Comparison of ENCODE assay signal across 10 mouse cellular contexts in genomic region chr1:125542008-125542999, GRCm38 (mm10). TPM values are rescaled to one million over a fixed set of nuclear protein-coding genes. Genes with fewer than 3 reads are reported as not detected.
DNase-seq lines count a peak whose midpoint lies in the region; ATAC-seq and TF ChIP-seq lines count a peak whose summit lies in the region.
"Had no signal": no experiment of that assay in that cellular context is flagged by ENCODE, and none has a peak within 500 bp of the region (broad histone marks: within the 10 kb centered on the region; RNA-seq: fewer than 3 reads in every experiment).

No protein-coding gene starts in this region.

- H3K27ac ChIP-seq in hindbrain, embryonic 16.5 days (ENCODE audit: low read depth, low read length), result peak overlapping the region; percentile 66; the same call in 1 of the 2 replicates
- H3K27ac ChIP-seq in hindbrain, embryonic 11.5 days (ENCODE audit: low read depth, low read length), result no peak overlapping the region
- no peak overlapping the region for H3K27ac ChIP-seq in forebrain, embryonic 16.5 days (ENCODE audit: low read length)
- no peak overlapping the region; the same call in 1 of the 2 replicates for H3K27ac ChIP-seq in kidney, adult 2 months (ENCODE audit: insufficient read depth, low read depth, low read length)
- H3K27ac ChIP-seq: liver, embryonic 15.5 days had no signal

- H3K4me3 ChIP-seq in hindbrain, embryonic 16.5 days (ENCODE audit: low read length), result no peak overlapping the region
- H3K4me3 ChIP-seq in hindbrain, embryonic 11.5 days (ENCODE audit: low read depth, low read length), result no peak overlapping the region
- no peak overlapping the region for H3K4me3 ChIP-seq in forebrain, embryonic 16.5 days (replicated peaks; ENCODE audit: low read length)
- no peak overlapping the region for H3K4me3 ChIP-seq in kidney, adult 2 months (ENCODE audit: insufficient read depth, low read depth, low read length)
- H3K4me3 ChIP-seq: liver, embryonic 15.5 days had no signal

- no peak for DNase-seq in hindbrain, embryonic 11.5 days (ENCODE audit: low spot score)
- peak; percentile 56 for DNase-seq in Muller cell, postnatal 12 days (ENCODE audit: inconsistent ontology term)
- peak; percentile 64 for DNase-seq in kidney, adult 2 months
- no peak for DNase-seq in thymus, postnatal 36 days
- no peak for DNase-seq in right cerebral cortex, postnatal 36 days (ENCODE audit: low spot score in 2 of 2)
- no peak for DNase-seq in retina, postnatal 1 day

- no peak for TF ChIP-seq CTCF in kidney, adult 2 months (conservative IDR thresholded peaks at IDR 0.05; ENCODE audit: insufficient read depth, insufficient read length, low read depth, low read length)

- H3K9me3 ChIP-seq in hindbrain, embryonic 16.5 days (ENCODE audit: control insufficient read depth, low read length), result no peaks in the 10 kb centered on the region
- no peaks in the 10 kb centered on the region for H3K9me3 ChIP-seq in hindbrain, embryonic 11.5 days (ENCODE audit: control insufficient read depth, low read length)
- no peaks in the 10 kb centered on the region for H3K9me3 ChIP-seq in forebrain, embryonic 16.5 days (ENCODE audit: control insufficient read depth, low read length)
- H3K9me3 ChIP-seq: G1E; liver, embryonic 15.5 days had no signal

- no peak overlapping the region for H3K4me2 ChIP-seq in hindbrain, embryonic 16.5 days (ENCODE audit: low read length)
- H3K4me2 ChIP-seq in hindbrain, embryonic 11.5 days (replicated peaks; ENCODE audit: low read depth, low read length), result no peak overlapping the region
- H3K4me2 ChIP-seq in forebrain, embryonic 16.5 days (ENCODE audit: low read length), result no peak overlapping the region
- H3K4me2 ChIP-seq: liver, embryonic 15.5 days had no signal

- H3K4me1 ChIP-seq in hindbrain, embryonic 16.5 days (ENCODE audit: control insufficient read depth, insufficient read depth, low read depth, low read length), result no peaks in the 10 kb centered on the region
- no peaks in the 10 kb centered on the region for H3K4me1 ChIP-seq in hindbrain, embryonic 11.5 days (replicated peaks; ENCODE audit: control insufficient read depth, insufficient read depth, low read length)
- H3K4me1 ChIP-seq in forebrain, embryonic 16.5 days (replicated peaks; ENCODE audit: control insufficient read depth, insufficient read depth, low read length), result peaks cover 2% of the 10 kb centered on the region; the same call in 1 of the 2 replicates
- H3K4me1 ChIP-seq in kidney, adult 2 months (ENCODE audit: control insufficient read depth, insufficient read depth, low read length), result no peaks in the 10 kb centered on the region
- H3K4me1 ChIP-seq: liver, embryonic 15.5 days had no signal

- H3K36me3 ChIP-seq in hindbrain, embryonic 16.5 days (ENCODE audit: control insufficient read depth, insufficient read depth, low read length), result no peaks in the 10 kb centered on the region
- no peaks in the 10 kb centered on the region for H3K36me3 ChIP-seq in hindbrain, embryonic 11.5 days (ENCODE audit: control insufficient read depth, insufficient read depth, low read length)
- H3K36me3 ChIP-seq in forebrain, embryonic 16.5 days (ENCODE audit: control insufficient read depth, insufficient read depth), result no peaks in the 10 kb centered on the region
- no peaks in the 10 kb centered on the region for H3K36me3 ChIP-seq in kidney, adult 2 months (ENCODE audit: control insufficient read depth, insufficient read depth, low read length)
- H3K36me3 ChIP-seq: G1E; liver, embryonic 15.5 days had no signal

- WGBS in hindbrain, embryonic 16.5 days, result 72% methylated on average over 7 of the region's 7 CpGs
- 84% methylated on average over 7 of the region's 7 CpGs for WGBS in hindbrain, embryonic 11.5 days
- 57% methylated on average over 7 of the region's 7 CpGs for WGBS in forebrain, embryonic 16.5 days
- WGBS in kidney, adult 2 months, result 62% methylated on average over 7 of the region's 7 CpGs

- H3K9ac ChIP-seq in hindbrain, embryonic 16.5 days (ENCODE audit: low read depth, low read length), result no peak overlapping the region
- H3K9ac ChIP-seq in hindbrain, embryonic 11.5 days (ENCODE audit: low read depth, low read length), result no peak overlapping the region
- no peak overlapping the region for H3K9ac ChIP-seq in forebrain, embryonic 16.5 days (replicated peaks; ENCODE audit: low read depth, low read length)
- H3K9ac ChIP-seq: liver, embryonic 15.5 days had no signal

- TF ChIP-seq POLR2A in kidney, adult 2 months (IDR thresholded peaks at IDR 0.05; ENCODE audit: low read depth, low read length), result no peak

- peak; percentile 64 for ATAC-seq in hindbrain, embryonic 16.5 days
- ATAC-seq in hindbrain, embryonic 11.5 days (ENCODE audit: low FRiP score), result no peak
- ATAC-seq in forebrain, embryonic 16.5 days, result peak; percentile 69

- no peaks in the 10 kb centered on the region for H3K27me3 ChIP-seq in hindbrain, embryonic 16.5 days (replicated peaks; ENCODE audit: control insufficient read depth, insufficient read depth, low read length)
- no peaks in the 10 kb centered on the region for H3K27me3 ChIP-seq in hindbrain, embryonic 11.5 days (ENCODE audit: control insufficient read depth, insufficient read depth, low read length)
- no peaks in the 10 kb centered on the region for H3K27me3 ChIP-seq in forebrain, embryonic 16.5 days (replicated peaks; ENCODE audit: control insufficient read depth, insufficient read depth, low read length)
- no peaks in the 10 kb centered on the region for H3K27me3 ChIP-seq in kidney, adult 2 months (replicated peaks; ENCODE audit: control insufficient read depth, insufficient read depth, low read length)
- H3K27me3 ChIP-seq: liver, embryonic 15.5 days had no signal

RNA-seq across cellular contexts. Expression of gene Slc35f5, which starts 18.1 kb away (rescaled TPM):
- 36.3 and 37.8 TPM in 2 replicates for polyA plus RNA-seq in hindbrain, embryonic 16.5 days (2015; fragmentation: Nextera tagmentation; extraction: Ambion mirVana)
- polyA plus RNA-seq in hindbrain, embryonic 11.5 days (2014; fragmentation: Nextera tagmentation; extraction: Ambion mirVana), result 28.2 and 29.3 TPM in 2 replicates
- 31.6 and 32.9 TPM in 2 replicates for polyA plus RNA-seq in forebrain, embryonic 16.5 days (2015; fragmentation: Nextera tagmentation; extraction: Ambion mirVana)
- 32.0 and 36.3 TPM in 2 replicates for polyA plus RNA-seq in kidney, adult 2 months (2012; rRNA removed)

Comparison
In these comparisons a context has a peak if more than half of its experiments do, and no peak if none do; other contexts are left out.
1. DNase-seq: peak in Muller cell, postnatal 12 days (single experiment) and kidney, adult 2 months (single experiment); none in hindbrain, embryonic 11.5 days (single experiment), thymus, postnatal 36 days (0 of 2), right cerebral cortex, postnatal 36 days (0 of 2) and retina, postnatal 1 day (single experiment).